Mouse (Mus musculus) liver, embryonic 15.5 days (tissue): Measurements from ENCODE around the gene Olfr506. TPM values are rescaled to one million over a fixed set of nuclear protein-coding genes. Genes with fewer than 3 reads are reported as not detected.

ENCODE experiments used
- polyA plus RNA-seq: library from polyadenylated mRNA; unstranded; fragments of >200 nt; fragmentation: Nextera tagmentation; extraction: Ambion mirVana; gene quantifications from 2 replicates; pipeline ENCODE4 v1.2.1, GENCODE M21; 2015

The Olfr506 gene
- polyA plus RNA-seq, 1 experiment from 2014 or later: not detected

Other genes starting within 250 kb of the Olfr506 start
- not detected in 2 replicates for gene Olfr494, start 245.5 kb upstream of the Olfr506 start, polyA plus RNA-seq
- not detected in 2 replicates for gene Olfr495, start 217.6 kb upstream of the Olfr506 start, polyA plus RNA-seq
- not detected in 2 replicates for gene Olfr497, start 190.4 kb upstream of the Olfr506 start, polyA plus RNA-seq
- not detected in 2 replicates for gene Olfr498, start 145.5 kb upstream of the Olfr506 start, polyA plus RNA-seq
- gene Olfr502, start 85.7 kb upstream of the Olfr506 start, polyA plus RNA-seq: not detected in 2 replicates
- gene Olfr503, start 66.3 kb upstream of the Olfr506 start, polyA plus RNA-seq: not detected in 2 replicates
- not detected in 2 replicates for gene Olfr504, start 45.0 kb upstream of the Olfr506 start, polyA plus RNA-seq
- gene Olfr507, start 11.0 kb downstream of the Olfr506 start, polyA plus RNA-seq: not detected in 2 replicates
- gene Olfr508, start 19.2 kb downstream of the Olfr506 start, polyA plus RNA-seq: not detected in 2 replicates
- not detected in 2 replicates for gene Olfr509, start 41.1 kb downstream of the Olfr506 start, polyA plus RNA-seq
- gene Olfr510, start 55.6 kb downstream of the Olfr506 start, polyA plus RNA-seq: not detected in 2 replicates
- not detected in 2 replicates for gene Olfr512, start 102.5 kb downstream of the Olfr506 start, polyA plus RNA-seq
- gene Olfr513, start 140.2 kb downstream of the Olfr506 start, polyA plus RNA-seq: not detected in 2 replicates
- gene Olfr514, start 215.2 kb downstream of the Olfr506 start, polyA plus RNA-seq: not detected in 2 replicates
- not detected in 2 replicates for gene Olfr516, start 239.7 kb downstream of the Olfr506 start, polyA plus RNA-seq